Mouse (Mus musculus) MEL (cell line): ENCODE measurements around the gene Olfr644.

Source experiments
- CTCF ChIP-seq, 3 experiments: IDR thresholded peaks in 2 of 3; conservative IDR thresholded peaks in 1 of 3; 2 replicates each; pipeline ENCODE4 v1.5.1; 2011 to 2012; ENCODE audit warnings: low read length in 3 of 3, low read depth in 2 of 3, mild to moderate bottlenecking in 2 of 3, improper control_type of control experiment in 1 of 3, inconsistent platforms in 1 of 3, mixed read lengths in 1 of 3, moderate library complexity in 1 of 3; ENCODE audit not compliant: control insufficient read depth in 1 of 3, insufficient read depth in 1 of 3, poor library complexity in 1 of 3, severe bottlenecking in 1 of 3
- EP300 ChIP-seq, 2 experiments: IDR thresholded peaks; 2 replicates each; pipeline ENCODE4 v1.6.1; 2011; ENCODE audit warnings: improper control_type of control experiment in 2 of 2, low read length in 2 of 2, low read depth in 1 of 2, mild to moderate bottlenecking in 1 of 2
- KAT2A ChIP-seq: conservative IDR thresholded peaks from 2 replicates; pipeline ENCODE4 v1.6.1; 2012; ENCODE audit warnings: low read depth, low read length, improper control_type of control experiment, inconsistent platforms
- MAX ChIP-seq: IDR thresholded peaks from 2 replicates; pipeline ENCODE4 v1.6.1; 2011; ENCODE audit warnings: low read length, improper control_type of control experiment
- MAZ ChIP-seq: IDR thresholded peaks from 2 replicates; pipeline ENCODE4 v1.6.1; 2012; ENCODE audit warnings: low read depth, mild to moderate bottlenecking, inconsistent platforms, low read length, improper control_type of control experiment
- MXI1 ChIP-seq: IDR thresholded peaks from 2 replicates; pipeline ENCODE4 v1.6.1; 2011; ENCODE audit warnings: mild to moderate bottlenecking, low read depth, low read length, improper control_type of control experiment
- POLR2A ChIP-seq, 2 experiments: IDR thresholded peaks; 2 replicates each; pipeline ENCODE4 v1.6.1; 2011 to 2012; ENCODE audit warnings: low read length in 2 of 2, mild to moderate bottlenecking in 2 of 2, control low read depth in 1 of 2, improper control_type of control experiment in 1 of 2, low read depth in 1 of 2, moderate library complexity in 1 of 2; ENCODE audit not compliant: control insufficient read depth in 1 of 2, insufficient read depth in 1 of 2, poor library complexity in 1 of 2
- RCOR1 ChIP-seq: IDR thresholded peaks from 2 replicates; pipeline ENCODE4 v1.6.1; 2012; ENCODE audit warnings: low read depth, mild to moderate bottlenecking, inconsistent platforms, low read length, improper control_type of control experiment
- TBP ChIP-seq: IDR thresholded peaks from 2 replicates; pipeline ENCODE4 v1.8.0; 2011; ENCODE audit warnings: low read depth, low read length, improper control_type of control experiment
- USF1 ChIP-seq: IDR thresholded peaks from 2 replicates; pipeline ENCODE4 v1.6.1; 2014; ENCODE audit warnings: low read depth, mild to moderate bottlenecking, inconsistent platforms, low read length, improper control_type of control experiment, moderate library complexity
- ZC3H11A ChIP-seq: IDR thresholded peaks from 2 replicates; pipeline ENCODE4 v1.6.1; 2012; ENCODE audit warnings: low read depth, mild to moderate bottlenecking, inconsistent platforms, low read length, improper control_type of control experiment
- ZKSCAN1 ChIP-seq: IDR thresholded peaks from 2 replicates; pipeline ENCODE4 v1.6.1; 2012; ENCODE audit warnings: low read depth, mild to moderate bottlenecking, inconsistent platforms, low read length, improper control_type of control experiment, moderate library complexity

DNA sequence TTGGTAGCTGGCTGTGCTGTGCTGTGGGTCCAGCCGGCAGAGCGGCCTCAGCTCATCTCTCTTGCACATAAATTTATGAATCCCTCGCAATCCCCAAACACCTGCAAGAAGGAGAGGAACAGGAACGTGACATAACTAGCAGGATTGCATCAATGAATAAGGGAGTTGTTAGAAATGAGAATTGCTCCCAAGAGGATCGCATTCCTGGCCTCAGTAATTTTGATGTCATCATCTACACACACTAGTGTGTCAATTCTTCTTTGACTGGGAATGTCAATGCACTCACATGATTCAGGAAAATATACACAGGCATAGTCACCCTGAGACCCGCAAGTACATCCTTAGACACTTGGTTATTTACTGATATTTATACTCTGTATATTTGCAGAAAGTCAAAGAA, 46.2 kb downstream of the Olfr644 start, which contains the start of gene Olfr640:
- TF ChIP-seq KAT2A (no peak), CTCF (IDR thresholded peaks at IDR 0.05 in 2 of 3, conservative IDR thresholded peaks at IDR 0.05 in 1 of 3; ENCODE audit: control insufficient read depth in 1 of 3, insufficient read depth in 1 of 3, low read depth in 2 of 3, low read length in 3 of 3, poor library complexity in 1 of 3, severe bottlenecking in 1 of 3) (no peak), EP300 (IDR thresholded peaks at IDR 0.05; ENCODE audit: low read depth in 1 of 2, low read length in 2 of 2) (no peak), MAZ (no peak), MXI1 (no peak), RCOR1 (no peak), USF1 (no peak), POLR2A (IDR thresholded peaks at IDR 0.05; ENCODE audit: control insufficient read depth in 1 of 2, insufficient read depth in 1 of 2, low read depth in 1 of 2, low read length in 2 of 2, poor library complexity in 1 of 2) (no peak), ZKSCAN1 (no peak), ZC3H11A (no peak), TBP (no peak), MAX (no peak)
